Mouse (Mus musculus) E14TG2a.4 (cell line): ENCODE measurements at regions not wholly inside any gene's neighbourhood (a gene's known extent, or its start where the extent isn't known, plus 50 kb on each side); places are given as distances from the start of the nearest gene placed in this dataset.

Experiments
- CTCF ChIP-seq: conservative IDR thresholded peaks from 2 replicates; pipeline ENCODE4 v1.5.1; 2014; ENCODE audit warnings: low read length
- NANOG ChIP-seq: IDR thresholded peaks from 2 replicates; pipeline ENCODE4 v1.6.1; 2014; ENCODE audit warnings: borderline replicate concordance, low read length, mixed read lengths
- POU5F1 ChIP-seq: IDR thresholded peaks from 2 replicates; pipeline ENCODE4 v1.6.1; 2014; ENCODE audit warnings: low read length, borderline replicate concordance

- TF ChIP-seq CTCF (no peak), POU5F1 (no peak), NANOG (no peak)
Measured at GRCm38 (mm10) chr3:102332221-102332620, 127.7 kb upstream of the Vangl1 start.
